Mouse (Mus musculus) cerebellum, adult 2 months (tissue): ENCODE measurements around the gene Dera.

Experiments
- CTCF ChIP-seq: fragments of 200-500 bp; IDR thresholded peaks from 2 replicates; pipeline ENCODE4 v1.5.1; 2011; ENCODE audit warnings: low read depth, mild to moderate bottlenecking, control low read depth, low read length, moderate library complexity, borderline replicate concordance; ENCODE audit not compliant: insufficient read depth
- POLR2A ChIP-seq: fragments of 200-500 bp; IDR thresholded peaks from 2 replicates; pipeline ENCODE4 v1.6.1; 2011; ENCODE audit warnings: low read length, control low read depth, borderline replicate concordance; ENCODE audit not compliant: insufficient read depth

GRCm38 (mm10) chr6:137808706-137809105, 54.4 kb downstream of the Dera start:
- TF ChIP-seq POLR2A = no peak
- no peak for TF ChIP-seq CTCF
